Mouse (Mus musculus) heart, postnatal 0 days (tissue): Measurements from ENCODE around the gene Tcf21. TPM values are rescaled to one million over a fixed set of nuclear protein-coding genes. Genes with fewer than 3 reads are reported as not detected.

Experiments used
- ATAC-seq: fragments of 200-750 bp; cut with Nextera tagmentation; 2 replicates; pipeline ENCODE4 v1.8.0; 2017; ENCODE audit warnings: low read depth, moderate number of reproducible peaks, moderate library complexity; ENCODE audit not compliant: insufficient read depth
- DNase-seq: peaks from one replicate; pipeline ENCODE4 v3.0.0-alpha.2; 2016; ENCODE audit warnings: low spot score
- H3K27ac ChIP-seq: fragments of 300-500 bp; sonication (generic); 2 replicates; pipeline ENCODE4 v1.5.1; 2014; ENCODE audit warnings: low read depth, mild to moderate bottlenecking
- H3K27me3 ChIP-seq: fragments of 300-500 bp; sonication (generic); 2 replicates; pipeline ENCODE4 v1.6.1; 2014; ENCODE audit warnings: low read length, mixed read lengths; ENCODE audit not compliant: control insufficient read depth, insufficient read depth
- H3K36me3 ChIP-seq: fragments of 300-500 bp; sonication (generic); replicated peaks from 2 replicates; pipeline ENCODE4 v1.6.1; 2014; ENCODE audit warnings: low read length, mixed read lengths; ENCODE audit not compliant: control insufficient read depth, insufficient read depth
- H3K4me1 ChIP-seq: fragments of 300-500 bp; sonication (generic); 2 replicates; pipeline ENCODE4 v1.6.1; 2014; ENCODE audit warnings: antibody characterized with exemption; ENCODE audit not compliant: control insufficient read depth, insufficient read depth
- H3K4me2 ChIP-seq: fragments of 300-500 bp; sonication (generic); 2 replicates; pipeline ENCODE4 v1.6.1; 2014; ENCODE audit warnings: low read depth, mild to moderate bottlenecking, low read length, moderate library complexity
- H3K4me3 ChIP-seq: fragments of 300-500 bp; sonication (generic); 2 replicates; pipeline ENCODE4 v1.5.1; 2014; ENCODE audit warnings: low read depth, low read length
- H3K9ac ChIP-seq: fragments of 300-500 bp; sonication (generic); replicated peaks from 2 replicates; pipeline ENCODE4 v1.6.1; 2014; ENCODE audit warnings: low read depth, low read length, mixed read lengths
- H3K9me3 ChIP-seq: fragments of 300-500 bp; sonication (generic); replicated peaks from 2 replicates; pipeline ENCODE4 v1.6.1; 2016; ENCODE audit warnings: low read length; ENCODE audit not compliant: control insufficient read depth
- CTCF ChIP-seq: IDR thresholded peaks from 2 replicates; pipeline ENCODE4 v1.5.1; 2016; ENCODE audit warnings: antibody characterized with exemption, control low read depth, low read depth
- EP300 ChIP-seq: IDR thresholded peaks from 2 replicates; pipeline ENCODE4 v1.6.1; 2016; ENCODE audit warnings: antibody characterized with exemption, low read depth
- WGBS: fragments of 180-500 bp; shearing (Covaris S2); extraction: QIAGEN DNeasy Blood & Tissue Kit; methylation state at CpG from one replicate; pipeline ENCODE4 v1.1.7; 2014; 5-methylcytosine and 5-hydroxymethylcytosine counted together
- polyA plus RNA-seq: library from polyadenylated mRNA; unstranded; fragments of >200 nt; fragmentation: Nextera tagmentation; extraction: Ambion mirVana; gene quantifications from 2 replicates; pipeline ENCODE4 v1.2.1, GENCODE M21; 2015
- total RNA-seq: library from RNA; depleted of rRNA; stranded (reverse); fragments of >200 nt; gene quantifications from 2 replicates; pipeline ENCODE4 v1.2.3, GENCODE M21; 2014; ENCODE audit warnings: low replicate concordance; rRNA removed

Tcf21 gene
- total and polyA plus RNA-seq, 2 experiments from 2014 or later: 21.9 to 56.9 TPM

GRCm38 (mm10) chr10:22782684-22783083 is 37.3 kb downstream of the Tcf21 start:
- ATAC-seq: no peak

GRCm38 (mm10) chr10:22781466-22781865 is 38.5 kb downstream of the Tcf21 start:
- Histone ChIP-seq H3K36me3 (no peaks in the 10 kb centered on the region), H3K4me1 (no peaks in the 10 kb centered on the region), H3K4me3 (no peak overlapping the region), H3K9ac (no peak overlapping the region), H3K9me3 (no peaks in the 10 kb centered on the region), H3K4me2 (no peak overlapping the region), H3K27me3 (no peaks in the 10 kb centered on the region), H3K27ac (no peak overlapping the region)
- WGBS: 21% methylated on average over 4 of the region's 4 CpGs
- DNase-seq: no peak
- TF ChIP-seq EP300 (no peak), CTCF (peak; percentile 34)
- ATAC-seq: no peak

More at GRCm38 (mm10) chr10:22782684-22783083, 37.3 kb downstream of the Tcf21 start:
- no peak overlapping the region for H3K9ac ChIP-seq
- no peak overlapping the region for H3K4me2 ChIP-seq
- no peaks in the 10 kb centered on the region for H3K9me3 ChIP-seq
- no peaks in the 10 kb centered on the region for H3K4me1 ChIP-seq
- no peak overlapping the region for H3K27ac ChIP-seq
- no peaks in the 10 kb centered on the region for H3K36me3 ChIP-seq
- H3K4me3 ChIP-seq: no peak overlapping the region
- no peaks in the 10 kb centered on the region for H3K27me3 ChIP-seq
- TF ChIP-seq CTCF (peak; percentile 24), EP300 (no peak)
- DNase-seq: no peak
- WGBS: 44% methylated on average over 3 of the region's 3 CpGs

GRCm38 (mm10) chr10:22777939-22778338 is 42.0 kb downstream of the Tcf21 start:
- Histone ChIP-seq H3K4me1 (no peaks in the 10 kb centered on the region), H3K4me3 (no peak overlapping the region), H3K4me2 (no peak overlapping the region), H3K27me3 (no peaks in the 10 kb centered on the region), H3K9me3 (no peaks in the 10 kb centered on the region), H3K27ac (no peak overlapping the region), H3K36me3 (no peaks in the 10 kb centered on the region), H3K9ac (no peak overlapping the region)
- peak; percentile 65 for DNase-seq
- 11% methylated on average over 5 of the region's 5 CpGs for WGBS
- no peak for ATAC-seq
- no peak for TF ChIP-seq EP300
- TF ChIP-seq CTCF: peak; percentile 65

- DNase-seq (no peak), ATAC-seq (no peak)
- Histone ChIP-seq H3K27ac (no peak overlapping the region), H3K36me3 (no peaks in the 10 kb centered on the region), H3K9me3 (no peaks in the 10 kb centered on the region), H3K4me2 (no peak overlapping the region), H3K9ac (no peak overlapping the region), H3K27me3 (no peaks in the 10 kb centered on the region), H3K4me3 (no peak overlapping the region), H3K4me1 (no peaks in the 10 kb centered on the region)
- WGBS: 8% methylated on average over 7 of the region's 7 CpGs
- peak; percentile 57 for TF ChIP-seq CTCF
- TF ChIP-seq EP300: no peak
Measured at GRCm38 (mm10) chr10:22776007-22776698, 43.8 kb downstream of the Tcf21 start.

GRCm38 (mm10) chr10:22775456-22775855 is 44.5 kb downstream of the Tcf21 start:
- DNase-seq (no peak), ATAC-seq (no peak)
- Histone ChIP-seq H3K27ac (no peak overlapping the region), H3K4me2 (no peak overlapping the region), H3K4me3 (no peak overlapping the region), H3K9me3 (no peaks in the 10 kb centered on the region), H3K9ac (no peak overlapping the region), H3K27me3 (no peaks in the 10 kb centered on the region), H3K4me1 (no peaks in the 10 kb centered on the region), H3K36me3 (no peaks in the 10 kb centered on the region)
- TF ChIP-seq EP300: no peak
- TF ChIP-seq CTCF: no peak
- WGBS: 74% methylated on average over 2 of the region's 2 CpGs

- no peak overlapping the region for H3K4me3 ChIP-seq
- no peak for DNase-seq
- ATAC-seq: no peak
- H3K27ac ChIP-seq: no peak overlapping the region
- no peaks in the 10 kb centered on the region for H3K9me3 ChIP-seq
- 65% methylated on average over 3 of the region's 3 CpGs for WGBS
- TF ChIP-seq EP300 (no peak), CTCF (no peak)
- H3K9ac ChIP-seq: no peak overlapping the region
- H3K27me3 ChIP-seq: no peaks in the 10 kb centered on the region
- H3K4me2 ChIP-seq: no peak overlapping the region
- no peaks in the 10 kb centered on the region for H3K4me1 ChIP-seq
- H3K36me3 ChIP-seq: no peaks in the 10 kb centered on the region
Measured at GRCm38 (mm10) chr10:22774626-22775025, 45.3 kb downstream of the Tcf21 start.

Other genes with a start within 250 kb of the Tcf21 start
- gene Slc2a12, start 175.2 kb downstream of the Tcf21 start, total RNA-seq: 4.4 and 6.2 TPM in 2 replicates
- gene Slc2a12, start 175.2 kb downstream of the Tcf21 start, polyA plus RNA-seq: 1.9 and 2.5 TPM in 2 replicates
- 8.2 and 22.4 TPM in 2 replicates for gene Tbpl1, start 88.2 kb downstream of the Tcf21 start, total RNA-seq
- gene Tbpl1, start 88.2 kb downstream of the Tcf21 start, polyA plus RNA-seq: 31.2 and 37.0 TPM in 2 replicates